Mouse (Mus musculus) limb, embryonic 14.5 days (tissue): ENCODE data around the gene Kctd7. TPM values are rescaled to one million over a fixed set of nuclear protein-coding genes. Genes with fewer than 3 reads are reported as not detected.

ENCODE experiments used
- ATAC-seq: fragments of 200-750 bp; cut with Nextera tagmentation; 2 replicates; pipeline ENCODE4 v1.8.0; 2017; ENCODE audit warnings: low read depth, moderate number of reproducible peaks, moderate TSS enrichment; ENCODE audit not compliant: low FRiP score
- DNase-seq: peaks from one replicate; pipeline ENCODE4 v3.0.0-alpha.2; 2015; ENCODE audit warnings: low spot score
- H3K27ac ChIP-seq: fragments of 300-500 bp; sonication (generic); replicated peaks from 2 replicates; pipeline ENCODE4 v1.5.1; 2014; ENCODE audit warnings: low read depth, mild to moderate bottlenecking, low read length, moderate library complexity, mixed read lengths
- H3K27me3 ChIP-seq: fragments of 300-500 bp; sonication (generic); 2 replicates; pipeline ENCODE4 v1.6.1; 2014; ENCODE audit warnings: low read length, mixed read lengths; ENCODE audit not compliant: control insufficient read depth, insufficient read depth
- H3K36me3 ChIP-seq: fragments of 300-500 bp; sonication (generic); 2 replicates; pipeline ENCODE4 v1.6.1; 2014; ENCODE audit warnings: mild to moderate bottlenecking, low read length, moderate library complexity, mixed read lengths; ENCODE audit not compliant: control insufficient read depth, insufficient read depth
- H3K4me1 ChIP-seq: fragments of 300-500 bp; sonication (generic); 2 replicates; pipeline ENCODE4 v1.6.1; 2014; ENCODE audit warnings: antibody characterized with exemption, low read length, mixed read lengths; ENCODE audit not compliant: control insufficient read depth, insufficient read depth
- H3K4me2 ChIP-seq: fragments of 300-500 bp; sonication (generic); replicated peaks from 2 replicates; pipeline ENCODE4 v1.6.1; 2014; ENCODE audit warnings: low read depth, mild to moderate bottlenecking, low read length, moderate library complexity; ENCODE audit not compliant: severe bottlenecking
- H3K4me3 ChIP-seq: fragments of 300-500 bp; sonication (generic); replicated peaks from 2 replicates; pipeline ENCODE4 v1.5.1; 2014; ENCODE audit warnings: low read length
- H3K9ac ChIP-seq: fragments of 300-500 bp; sonication (generic); 2 replicates; pipeline ENCODE4 v1.6.1; 2014; ENCODE audit warnings: mild to moderate bottlenecking, low read depth, low read length, moderate library complexity; ENCODE audit not compliant: severe bottlenecking
- H3K9me3 ChIP-seq: fragments of 300-500 bp; sonication (generic); 2 replicates; pipeline ENCODE4 v1.6.1; 2016; ENCODE audit warnings: low read length; ENCODE audit not compliant: control insufficient read depth
- POLR2A ChIP-seq: fragments of 200-500 bp; IDR thresholded peaks from 2 replicates; pipeline ENCODE4 v1.8.0; 2012; ENCODE audit warnings: inconsistent platforms, mild to moderate bottlenecking, moderate library complexity, borderline replicate concordance; ENCODE audit not compliant: insufficient read depth, insufficient read length; ENCODE audit errors: extremely low read depth
- WGBS: fragments of 180-500 bp; shearing (Covaris S2); extraction: QIAGEN DNeasy Blood & Tissue Kit; methylation state at CpG from one replicate; pipeline ENCODE4 v1.1.7; 2014; 5-methylcytosine and 5-hydroxymethylcytosine counted together
- polyA plus RNA-seq, 2 experiments: library from polyadenylated mRNA; depleted of rRNA in 1 of 2; stranded (reverse) in 1 of 2; unstranded in 1 of 2; fragments of >200 nt; fragmentation: Nextera tagmentation in 1 of 2; extraction: Ambion mirVana in 1 of 2; gene quantifications; 2 replicates each; pipeline versions ENCODE4 v1.2.1 to v1.2.3; 2012 to 2014

The Kctd7 gene
- polyA plus RNA-seq, 2 experiments, result 5.5 to 6.2 TPM

- Histone ChIP-seq H3K9ac (no peak overlapping the region), H3K4me1 (peaks cover 26% of the 10 kb centered on the region), H3K4me2 (no peak overlapping the region), H3K36me3 (peaks cover 13% of the 10 kb centered on the region), H3K27ac (no peak overlapping the region), H3K4me3 (no peak overlapping the region), H3K27me3 (no peaks in the 10 kb centered on the region), H3K9me3 (no peaks in the 10 kb centered on the region)
- ATAC-seq, result no peak
- no peak for TF ChIP-seq POLR2A
- no peak for DNase-seq
- WGBS, result 85% methylated on average over 3 of the region's 3 CpGs
These were observed 25.4 kb upstream of the Kctd7 start for GRCm38 (mm10) chr5:130119236-130119635.

GRCm38 (mm10) chr5:130120070-130120736 is 24.5 kb upstream of the Kctd7 start:
- Histone ChIP-seq H3K4me1 (peaks cover 26% of the 10 kb centered on the region), H3K36me3 (peaks cover 6% of the 10 kb centered on the region; the same call in 1 of the 2 replicates), H3K4me3 (no peak overlapping the region), H3K27ac (no peak overlapping the region), H3K9ac (no peak overlapping the region), H3K9me3 (no peaks in the 10 kb centered on the region), H3K27me3 (no peaks in the 10 kb centered on the region), H3K4me2 (no peak overlapping the region)
- WGBS, result 92% methylated on average over 12 of the region's 12 CpGs
- DNase-seq (no peak), ATAC-seq (no peak)
- TF ChIP-seq POLR2A, result no peak

- Histone ChIP-seq H3K9me3 (no peaks in the 10 kb centered on the region), H3K4me1 (peaks cover 26% of the 10 kb centered on the region), H3K4me3 (no peak overlapping the region), H3K4me2 (no peak overlapping the region), H3K27me3 (no peaks in the 10 kb centered on the region), H3K36me3 (peaks cover 8% of the 10 kb centered on the region; the same call in 1 of the 2 replicates), H3K9ac (no peak overlapping the region), H3K27ac (0 out of 2 replicates have a peak overlapping the region, but pooled peaks have one; percentile 33)
- WGBS, result 61% methylated on average over 6 of the region's 6 CpGs
- TF ChIP-seq POLR2A, result no peak
- peak; percentile 50 for DNase-seq
- ATAC-seq, result peak; percentile 58; the same call in 1 of the 2 replicates
These were observed 23.8 kb upstream of the Kctd7 start for GRCm38 (mm10) chr5:130120904-130121303.

- WGBS, result 82% methylated on average over 2 of the region's 2 CpGs
- DNase-seq, result no peak
These were observed 22.3 kb upstream of the Kctd7 start for GRCm38 (mm10) chr5:130122355-130122754.

GRCm38 (mm10) chr5:130124271-130124670 is 20.4 kb upstream of the Kctd7 start:
- 68% methylated on average over 5 of the region's 5 CpGs for WGBS
- Histone ChIP-seq H3K4me3 (no peak overlapping the region), H3K27ac (no peak overlapping the region), H3K36me3 (peaks cover 4% of the 10 kb centered on the region; the same call in 1 of the 2 replicates), H3K27me3 (no peaks in the 10 kb centered on the region), H3K9me3 (no peaks in the 10 kb centered on the region), H3K4me1 (peaks cover 11% of the 10 kb centered on the region), H3K9ac (no peak overlapping the region), H3K4me2 (no peak overlapping the region)
- no peak for TF ChIP-seq POLR2A
- no peak for DNase-seq
- no peak for ATAC-seq

More at GRCm38 (mm10) chr5:130122355-130122754, 22.3 kb upstream of the Kctd7 start:
- Histone ChIP-seq H3K4me3 (no peak overlapping the region), H3K27ac (no peak overlapping the region), H3K9me3 (no peaks in the 10 kb centered on the region), H3K4me1 (peaks cover 19% of the 10 kb centered on the region), H3K4me2 (no peak overlapping the region), H3K27me3 (no peaks in the 10 kb centered on the region), H3K9ac (no peak overlapping the region), H3K36me3 (peaks cover 4% of the 10 kb centered on the region; the same call in 1 of the 2 replicates)
- TF ChIP-seq POLR2A, result no peak
- ATAC-seq, result no peak
